Mouse (Mus musculus): ENCODE data around the gene Gm21974. TPM values are rescaled to one million over a fixed set of nuclear protein-coding genes. Genes with fewer than 3 reads are reported as not detected.
"Not testable (repeated sequence)": the region's sequence is repeated elsewhere in the genome, so short reads cannot be mapped to it uniquely, and the experiment has no call there.

Gm21974 gene
- total RNA-seq, 2 experiments from 2014 or later, result not detected

DNA sequence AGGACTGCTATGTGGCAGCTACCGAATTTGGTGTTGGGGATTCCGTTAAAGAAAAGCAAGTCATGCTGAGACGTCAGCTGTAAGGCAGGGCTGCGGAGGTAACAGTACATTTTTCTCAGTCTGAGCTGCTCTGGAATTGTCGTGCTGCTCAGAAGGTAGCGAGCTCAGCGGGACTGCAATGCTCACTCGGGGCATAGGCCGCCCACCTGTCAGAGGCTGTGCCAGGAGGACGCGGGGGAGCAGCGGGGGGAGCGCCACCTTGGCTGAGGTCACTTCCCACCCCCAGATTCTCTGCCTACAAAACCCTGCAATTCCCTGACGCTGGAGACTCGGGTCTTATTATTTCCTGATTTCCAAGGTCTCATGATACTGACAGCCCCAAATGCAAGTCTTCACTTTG lies 54.4 kb downstream of the Gm21974 start:
- Histone ChIP-seq H3K4me3 (peak overlapping the region; percentile 67), H3K27ac (peak overlapping the region; percentile 97)
- no peak for TF ChIP-seq CTCF (IDR thresholded peaks at IDR 0.05)
- intact Hi-C loops (cut with DNase I), result loop anchor here (1.0 to 2.0 kb wide), 4 partner anchors 17 to 64 kb away; partner anchors contain the start of genes Setd1a, Stx1b and Stx4a
- DNase-seq (ENCODE audit: extremely low spot score in 1 of 2, low spot score in 2 of 2), result peak; percentile 79 to 81

DNA sequence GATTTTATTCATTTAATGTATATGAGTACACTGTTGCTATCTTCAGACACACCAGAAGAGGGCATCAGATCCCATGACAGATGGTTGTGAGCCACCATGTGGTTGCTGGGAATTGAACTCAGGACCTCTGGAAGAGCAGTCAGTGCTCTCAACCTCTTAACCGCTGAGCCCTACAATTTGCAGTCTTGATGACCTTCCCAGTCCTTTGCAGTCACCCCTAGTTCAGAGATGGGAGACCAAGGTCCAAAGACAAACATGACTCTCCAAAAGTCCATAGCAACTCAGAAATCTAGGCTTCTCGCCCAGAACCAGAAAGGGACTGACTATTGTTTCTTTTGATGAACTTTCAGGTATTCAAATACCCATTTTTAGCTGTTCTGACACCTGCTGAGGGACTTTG lies 55.2 kb downstream of the Gm21974 start:
- intact Hi-C loops (cut with DNase I), result loop anchor here (2.0 kb wide), 1 partner anchor 63 kb away; the partner anchor contains the start of gene Setd1a
- not testable (repeated sequence) for DNase-seq (ENCODE audit: extremely low spot score in 1 of 2, low spot score in 2 of 2); H3K4me3 ChIP-seq
- peak overlapping the region; percentile 97 for H3K27ac ChIP-seq
- TF ChIP-seq CTCF (IDR thresholded peaks at IDR 0.05), result peak; percentile 16

DNA sequence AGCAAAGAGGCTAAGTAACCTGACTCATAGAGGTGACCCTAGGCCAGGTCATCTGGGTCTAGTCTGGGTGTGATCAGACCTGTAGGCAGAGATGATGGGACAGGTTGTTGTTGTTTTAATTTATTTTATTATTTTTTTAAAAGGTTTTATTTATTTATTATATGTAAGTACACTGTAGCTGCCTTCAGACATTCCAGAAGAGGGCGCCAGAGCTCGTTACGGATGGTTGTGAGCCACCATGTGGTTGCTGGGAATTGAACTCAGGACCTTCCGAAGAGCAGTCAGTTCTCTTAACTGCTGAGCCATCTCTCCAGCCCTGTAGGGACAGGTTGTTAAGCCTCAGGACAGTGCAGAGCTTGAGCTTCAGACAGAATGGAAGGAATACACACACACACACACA lies 57.4 kb downstream of the Gm21974 start:
- DNase-seq (ENCODE audit: extremely low spot score in 1 of 2, low spot score in 2 of 2); H3K27ac ChIP-seq; intact Hi-C loops (cut with DNase I); H3K4me3 ChIP-seq: not testable (repeated sequence)
- peak; percentile 5; the same call in 1 of the 2 replicates for TF ChIP-seq CTCF (IDR thresholded peaks at IDR 0.05)

DNA sequence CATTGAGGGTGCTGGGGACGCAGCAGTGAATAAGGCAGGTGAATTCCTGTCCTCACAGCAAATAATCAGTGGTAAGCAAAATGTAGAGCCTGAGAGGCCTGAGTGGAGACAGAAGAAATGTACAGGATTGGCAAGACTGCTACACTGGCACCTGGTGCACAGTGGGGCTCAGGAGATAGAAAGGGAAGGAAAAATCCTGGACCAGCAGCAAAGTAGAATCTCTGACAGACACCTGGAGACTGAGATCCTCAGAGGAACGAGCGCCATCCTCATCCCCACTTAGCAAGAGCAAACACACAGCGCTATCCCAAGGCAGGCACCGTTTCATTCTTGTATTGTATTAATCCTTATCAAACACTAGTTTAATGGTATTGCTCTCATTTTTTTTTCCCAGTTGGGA lies 57.8 kb downstream of the Gm21974 start:
- no peak overlapping the region for H3K27ac ChIP-seq
- DNase-seq (ENCODE audit: extremely low spot score in 1 of 2, low spot score in 2 of 2), result no peak
- no peak for TF ChIP-seq CTCF (IDR thresholded peaks at IDR 0.05)
- H3K4me3 ChIP-seq, result no peak overlapping the region
- intact Hi-C loops (cut with DNase I), result no loop called here

Other genes with a start within 250 kb of the Gm21974 start
- gene Bcl7c, start 186.5 kb downstream of the Gm21974 start, total RNA-seq (2021), result 10 to 100 TPM; 32.7 to 39.9 TPM
- gene Ctf1, start 182.7 kb downstream of the Gm21974 start, total RNA-seq (2021), result 1 to 10 TPM; 2.8 to 3.8 TPM
- not detected for gene Ctf2, start 163.3 kb downstream of the Gm21974 start, total RNA-seq (2021)
- 10 to 100 TPM; 72.4 to 81.5 TPM for gene Fbxl19, start 150.9 kb downstream of the Gm21974 start, total RNA-seq (2021)
- gene Orai3, start 125.6 kb downstream of the Gm21974 start, total RNA-seq (2021), result 10 to 100 TPM; 19.8 to 21.8 TPM
- gene Setd1a, start 118.8 kb downstream of the Gm21974 start, total RNA-seq (2021), result 10 to 100 TPM; 48.8 to 55.2 TPM
- 1 to 10 TPM; 4.2 to 4.3 TPM for gene Gm49388, start 109.8 kb downstream of the Gm21974 start, total RNA-seq (2021)
- gene Hsd3b7, start 94.8 kb downstream of the Gm21974 start, total RNA-seq (2021), result 1 to 10 TPM; 4.2 to 4.5 TPM
- 10 to 100 TPM; 85.7 to 98.9 TPM for gene Stx4a, start 71.2 kb downstream of the Gm21974 start, total RNA-seq (2021)
- 100 to 1,000 TPM; 449 to 456 TPM for gene Stx1b, start 70.9 kb downstream of the Gm21974 start, total RNA-seq (2021)
- gene Zfp646, start 19.2 kb downstream of the Gm21974 start, total RNA-seq (2021), result 10 to 100 TPM; 34.2 to 34.6 TPM
- gene Zfp668, start 18.6 kb downstream of the Gm21974 start, total RNA-seq (2021), result 10 to 100 TPM; 23.3 to 24.1 TPM
- 1 to 10 TPM; 2.1 to 2.8 TPM for gene Prss53, start 4.5 kb downstream of the Gm21974 start, total RNA-seq (2021)
- gene Vkorc1, start 163 bp upstream of the Gm21974 start, total RNA-seq (2021), result 10 to 100 TPM; 22.0 to 23.4 TPM
- gene Bckdk, start 8.6 kb upstream of the Gm21974 start, total RNA-seq (2021), result 10 to 100 TPM; 38.5 to 39.9 TPM
- 10 to 100 TPM; 34.7 to 35.4 TPM for gene Kat8, start 17.1 kb upstream of the Gm21974 start, total RNA-seq (2021)
- gene Prss8, start 34.6 kb upstream of the Gm21974 start, total RNA-seq (2021), result under 1 TPM; 0.26 to 0.38 TPM
- 1 to 10 TPM; 8.5 to 9.8 TPM for gene Prss36, start 51.3 kb upstream of the Gm21974 start, total RNA-seq (2021)
- 100 to 1,000 TPM; 299 to 305 TPM for gene Fus, start 72.0 kb upstream of the Gm21974 start, total RNA-seq (2021)
- 1 to 10 TPM; 1.5 to 3.7 TPM for gene Pycard, start 98.4 kb upstream of the Gm21974 start, total RNA-seq (2021)
- gene Trim72, start 108.5 kb upstream of the Gm21974 start, total RNA-seq (2021), result 1 to 10 TPM; 1.0 to 1.1 TPM
- 10 to 100 TPM in 1 of 2 experiments, 1 to 10 TPM in 1; 9.2 to 10.9 TPM for gene Itgam, start 167.2 kb upstream of the Gm21974 start, total RNA-seq (2021)
- not detected for gene Gm49368, start 167.2 kb upstream of the Gm21974 start, total RNA-seq (2021)
- under 1 TPM in 1 of 2 experiments, not detected in 1; 0.07 TPM for gene Itgax, start 234.1 kb upstream of the Gm21974 start, total RNA-seq (2021)

Data from left cerebral cortex, adult 2 months (tissue).